Mouse (Mus musculus) C3H10T1/2 (cell line): ENCODE data around the gene Kcnc1. TPM values are rescaled to one million over a fixed set of nuclear protein-coding genes. Genes with fewer than 3 reads are reported as not detected.

Source experiments
- polyA plus RNA-seq, 2 experiments: library from polyadenylated mRNA; unstranded; fragments of >200 nt; fragmentation: generic; extraction: Trizol; gene quantifications; one replicate each; pipeline ENCODE4 v1.2.1; 2012; ENCODE audit warnings: missing spikeins in 2 of 2

Gene Kcnc1
- not detected for polyA plus RNA-seq

DNA sequence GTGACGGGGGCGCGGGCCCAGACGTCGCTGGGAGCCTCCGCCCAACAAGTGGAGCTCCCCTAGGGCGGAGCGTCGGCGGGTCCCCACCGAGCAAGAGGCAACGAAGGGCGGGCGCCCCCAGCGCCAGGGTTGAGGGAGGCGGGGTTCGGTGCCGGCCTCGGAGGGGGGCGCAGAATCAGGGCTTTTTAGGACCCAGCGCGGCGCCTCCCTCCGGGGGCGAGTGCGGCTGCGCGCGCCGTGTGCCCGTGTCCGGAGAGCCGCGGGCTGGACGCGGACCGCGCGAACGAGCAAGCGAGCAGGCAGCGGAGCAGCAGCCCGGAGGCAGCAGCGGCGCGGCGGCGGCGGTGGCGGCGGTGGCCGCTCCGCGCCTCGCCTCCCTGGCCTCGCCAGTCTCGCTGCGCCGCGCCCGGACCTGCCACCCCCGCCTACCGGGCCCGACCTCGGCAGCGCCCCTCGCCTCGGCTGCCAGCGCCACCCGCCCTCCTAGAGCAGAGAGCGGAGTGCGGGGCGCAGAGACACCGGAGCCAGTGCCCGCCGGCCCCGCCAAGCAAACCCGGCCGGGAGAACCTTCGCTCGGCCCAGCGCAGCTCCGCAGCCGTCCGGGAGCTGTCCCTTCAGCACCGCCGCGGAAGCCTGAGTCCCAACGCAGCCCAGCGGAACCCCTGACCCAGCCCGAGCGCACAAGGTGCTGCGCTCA is at the start of gene Kcnc1:
Kcnc1 (plus strand) TSS at position 267 of the 697 bp plus-strand sequence.

DNA sequence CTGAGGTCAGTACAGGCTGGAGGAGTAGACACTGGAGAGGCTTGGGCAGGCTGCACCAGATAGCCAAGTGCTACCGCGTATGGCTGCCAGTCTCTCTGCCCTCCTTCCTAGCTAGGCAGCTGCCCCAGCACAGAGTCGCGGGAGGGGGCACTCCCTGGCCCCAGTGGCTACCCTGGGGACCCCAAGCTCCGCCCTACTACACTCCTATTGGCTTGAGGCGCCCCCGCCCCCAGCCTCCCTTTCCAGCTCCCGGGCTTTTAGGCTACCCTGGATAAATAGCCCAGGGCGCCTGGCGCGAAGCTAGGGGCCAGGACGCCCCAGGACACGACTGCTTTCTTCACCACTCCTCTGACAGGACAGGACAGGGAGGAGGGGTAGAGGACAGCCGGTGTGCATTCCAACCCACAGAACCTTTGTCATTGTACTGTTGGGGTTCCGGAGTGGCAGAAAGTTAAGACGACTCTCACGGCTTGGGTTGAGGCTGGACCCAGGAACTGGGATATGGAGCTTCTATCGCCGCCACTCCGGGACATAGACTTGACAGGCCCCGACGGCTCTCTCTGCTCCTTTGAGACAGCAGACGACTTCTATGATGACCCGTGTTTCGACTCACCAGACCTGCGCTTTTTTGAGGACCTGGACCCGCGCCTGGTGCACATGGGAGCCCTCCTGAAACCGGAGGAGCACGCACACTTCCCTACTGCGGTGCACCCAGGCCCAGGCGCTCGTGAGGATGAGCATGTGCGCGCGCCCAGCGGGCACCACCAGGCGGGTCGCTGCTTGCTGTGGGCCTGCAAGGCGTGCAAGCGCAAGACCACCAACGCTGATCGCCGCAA is 19.9 kb upstream of the Kcnc1 start, which contains the start of gene Myod1:
Myod1 (plus strand) TSS at position 303 of the 836 bp plus-strand sequence.

Other genes starting within 250 kb of the Kcnc1 start
- under 1 TPM in 1 of 2 experiments, not detected in 1; 0.13 TPM for gene Abcc8, start 216.5 kb upstream of the Kcnc1 start, polyA plus RNA-seq
- not detected for gene Ush1c, start 158.0 kb upstream of the Kcnc1 start, polyA plus RNA-seq
- gene Otog, start 155.5 kb upstream of the Kcnc1 start, polyA plus RNA-seq: under 1 TPM; under 0.01 to 0.04 TPM
- not detected for gene Myod1, start 20.0 kb upstream of the Kcnc1 start, polyA plus RNA-seq
- gene Sergef, start 243.3 kb downstream of the Kcnc1 start, polyA plus RNA-seq: 10 to 100 TPM in 1 of 2 experiments, 1 to 10 TPM in 1; 8.7 to 18.8 TPM